Mouse (Mus musculus): Measurements from ENCODE around the gene Ppp2r5b. TPM values are rescaled to one million over a fixed set of nuclear protein-coding genes. Genes with fewer than 3 reads are reported as not detected.

The Ppp2r5b gene
- polyA plus RNA-seq, 1 experiment from 2014 or later = 10.5 TPM

MicroRNAs encoded within 50 kb of the gene (microRNA counts, 519-probe panel; counts per million panel counts)
- 5,357 counts per million, percentile 48 among the panel's probes with 10 or more counts for microRNA mmu-miR-192

Small RNA genes lying within 50 kb of the gene (microRNA-seq; reads per million reads assigned to microRNA genes)
- gene Mir192 (ENCODE audit: borderline number of aligned reads) (1,092 reads per million, percentile 73 among the genes with 10 or more reads in this experiment), gene Mir194-2 (ENCODE audit: borderline number of aligned reads) (1,676 reads per million, percentile 78 among the genes with 10 or more reads in this experiment)

Other genes starting within 250 kb of the Ppp2r5b start
- gene Slc22a20, start 249.7 kb downstream of the Ppp2r5b start, polyA plus RNA-seq (2014; fragmentation: Nextera tagmentation; extraction: Ambion mirVana) = not detected in 2 replicates
- 25.2 and 25.8 TPM in 2 replicates for gene Capn1, start 220.0 kb downstream of the Ppp2r5b start, polyA plus RNA-seq (2014; fragmentation: Nextera tagmentation; extraction: Ambion mirVana)
- gene Syvn1, start 189.3 kb downstream of the Ppp2r5b start, polyA plus RNA-seq (2014; fragmentation: Nextera tagmentation; extraction: Ambion mirVana) = 30.7 and 33.7 TPM in 2 replicates
- 84.5 and 93.9 TPM in 2 replicates for gene Mrpl49, start 178.1 kb downstream of the Ppp2r5b start, polyA plus RNA-seq (2014; fragmentation: Nextera tagmentation; extraction: Ambion mirVana)
- gene Fau, start 178.0 kb downstream of the Ppp2r5b start, polyA plus RNA-seq (2014; fragmentation: Nextera tagmentation; extraction: Ambion mirVana) = 1,022 and 1,135 TPM in 2 replicates
- gene Znhit2, start 174.7 kb downstream of the Ppp2r5b start, polyA plus RNA-seq (2014; fragmentation: Nextera tagmentation; extraction: Ambion mirVana) = 38.7 and 42.3 TPM in 2 replicates
- 28.6 and 30.8 TPM in 2 replicates for gene Tm7sf2, start 167.5 kb downstream of the Ppp2r5b start, polyA plus RNA-seq (2014; fragmentation: Nextera tagmentation; extraction: Ambion mirVana)
- gene Vps51, start 158.6 kb downstream of the Ppp2r5b start, polyA plus RNA-seq (2014; fragmentation: Nextera tagmentation; extraction: Ambion mirVana) = 54.8 and 57.1 TPM in 2 replicates
- gene Tmem262, start 155.8 kb downstream of the Ppp2r5b start, polyA plus RNA-seq (2014; fragmentation: Nextera tagmentation; extraction: Ambion mirVana) = not detected in 2 replicates
- 0.75 and 2.2 TPM in 2 replicates for gene Gm28374, start 153.6 kb downstream of the Ppp2r5b start, polyA plus RNA-seq (2014; fragmentation: Nextera tagmentation; extraction: Ambion mirVana)
- gene Zfpl1, start 150.9 kb downstream of the Ppp2r5b start, polyA plus RNA-seq (2014; fragmentation: Nextera tagmentation; extraction: Ambion mirVana) = 50.4 and 52.3 TPM in 2 replicates
- 50.8 and 55.3 TPM in 2 replicates for gene Cdca5, start 150.9 kb downstream of the Ppp2r5b start, polyA plus RNA-seq (2014; fragmentation: Nextera tagmentation; extraction: Ambion mirVana)
- 0.43 and 0.51 TPM in 2 replicates for gene AC131692.1, start 141.5 kb downstream of the Ppp2r5b start, polyA plus RNA-seq (2014; fragmentation: Nextera tagmentation; extraction: Ambion mirVana)
- 2.0 and 2.4 TPM in 2 replicates for gene Naaladl1, start 130.1 kb downstream of the Ppp2r5b start, polyA plus RNA-seq (2014; fragmentation: Nextera tagmentation; extraction: Ambion mirVana)
- gene Sac3d1, start 117.2 kb downstream of the Ppp2r5b start, polyA plus RNA-seq (2014; fragmentation: Nextera tagmentation; extraction: Ambion mirVana) = 56.1 and 60.8 TPM in 2 replicates
- gene Snx15, start 107.6 kb downstream of the Ppp2r5b start, polyA plus RNA-seq (2014; fragmentation: Nextera tagmentation; extraction: Ambion mirVana) = 34.6 and 35.1 TPM in 2 replicates
- gene Batf2, start 94.9 kb downstream of the Ppp2r5b start, polyA plus RNA-seq (2014; fragmentation: Nextera tagmentation; extraction: Ambion mirVana) = 0.15 TPM in 1 of 2 replicates, not detected in the other
- gene Arl2, start 94.3 kb downstream of the Ppp2r5b start, polyA plus RNA-seq (2014; fragmentation: Nextera tagmentation; extraction: Ambion mirVana) = 70.6 and 73.4 TPM in 2 replicates
- not detected in 2 replicates for gene Majin, start 51.5 kb downstream of the Ppp2r5b start, polyA plus RNA-seq (2014; fragmentation: Nextera tagmentation; extraction: Ambion mirVana)
- 0.70 TPM in 1 of 2 replicates, not detected in the other for gene Gpha2, start 9.5 kb downstream of the Ppp2r5b start, polyA plus RNA-seq (2014; fragmentation: Nextera tagmentation; extraction: Ambion mirVana)
- 10.4 and 13.5 TPM in 2 replicates for gene Atg2a, start 5.8 kb upstream of the Ppp2r5b start, polyA plus RNA-seq (2014; fragmentation: Nextera tagmentation; extraction: Ambion mirVana)
- 96.5 and 105 TPM in 2 replicates for gene Ehd1, start 40.9 kb upstream of the Ppp2r5b start, polyA plus RNA-seq (2014; fragmentation: Nextera tagmentation; extraction: Ambion mirVana)
- gene Cdc42bpg, start 70.6 kb upstream of the Ppp2r5b start, polyA plus RNA-seq (2014; fragmentation: Nextera tagmentation; extraction: Ambion mirVana) = 0.26 and 1.2 TPM in 2 replicates
- gene Men1, start 99.1 kb upstream of the Ppp2r5b start, polyA plus RNA-seq (2014; fragmentation: Nextera tagmentation; extraction: Ambion mirVana) = 53.8 and 59.7 TPM in 2 replicates
- 12.9 and 14.2 TPM in 2 replicates for gene Map4k2, start 105.3 kb upstream of the Ppp2r5b start, polyA plus RNA-seq (2014; fragmentation: Nextera tagmentation; extraction: Ambion mirVana)
- gene Sf1, start 127.8 kb upstream of the Ppp2r5b start, polyA plus RNA-seq (2014; fragmentation: Nextera tagmentation; extraction: Ambion mirVana) = 194 and 203 TPM in 2 replicates
- 1.4 and 4.3 TPM in 2 replicates for gene Pygm, start 148.5 kb upstream of the Ppp2r5b start, polyA plus RNA-seq (2014; fragmentation: Nextera tagmentation; extraction: Ambion mirVana)
- 97.6 and 105 TPM in 2 replicates for gene Rasgrp2, start 163.5 kb upstream of the Ppp2r5b start, polyA plus RNA-seq (2014; fragmentation: Nextera tagmentation; extraction: Ambion mirVana)
- gene Nrxn2, start 182.9 kb upstream of the Ppp2r5b start, polyA plus RNA-seq (2014; fragmentation: Nextera tagmentation; extraction: Ambion mirVana) = 1.1 and 1.6 TPM in 2 replicates

Measured in liver, embryonic 11.5 days (tissue).